35 mouse cellular contexts compared by ENCODE assay signal in genomic region chr1:102735392-102735791, GRCm38 (mm10).
"Had no signal": no experiment of that assay in that cellular context is flagged by ENCODE, and none has a peak within 500 bp of the region (broad histone marks: within the 10 kb centered on the region; RNA-seq: fewer than 3 reads in every experiment).

No protein-coding gene starts in this region.

- ATAC-seq: hindbrain, embryonic 16.5 days; hindbrain, postnatal 0 days; inflammation-experienced regulatory T-cells, adult 6 months; intestine, embryonic 15.5 days; intestine, embryonic 16.5 days; intestine, postnatal 0 days had no signal

- DNase-seq: heart, postnatal 10 days; heart, postnatal 14 days; heart, postnatal 36 days; heart, postnatal 4 days; kidney, adult 11 months; kidney, adult 18-20 months; kidney, adult 2 months; kidney, adult 8-10 months; kidney, adult 9 months; kidney, postnatal 10 days; kidney, postnatal 14 days; kidney, postnatal 25 days; kidney, postnatal 36 days; kidney, postnatal 4 days; layer of hippocampus, adult 9-11 months; layer of hippocampus, postnatal 36 days had no signal

- H3K4me1 ChIP-seq: heart, embryonic 10.5 days; heart, embryonic 12.5 days; heart, embryonic 13.5 days; heart, embryonic 15.5 days; hindbrain, embryonic 10.5 days; hindbrain, embryonic 12.5 days; hindbrain, embryonic 13.5 days; hindbrain, embryonic 15.5 days; intestine, embryonic 15.5 days; kidney, embryonic 15.5 days had no signal

- H3K36me3 ChIP-seq: heart, embryonic 10.5 days; heart, embryonic 12.5 days; heart, embryonic 13.5 days; heart, embryonic 15.5 days; hindbrain, embryonic 10.5 days; hindbrain, embryonic 12.5 days; hindbrain, embryonic 13.5 days; hindbrain, embryonic 15.5 days; intestine, embryonic 15.5 days; kidney, embryonic 15.5 days had no signal

- H3K9me3 ChIP-seq: heart, embryonic 10.5 days; heart, embryonic 12.5 days; heart, embryonic 13.5 days; heart, embryonic 15.5 days; hindbrain, embryonic 10.5 days; hindbrain, embryonic 12.5 days; hindbrain, embryonic 13.5 days; hindbrain, embryonic 15.5 days; intestine, embryonic 15.5 days; kidney, embryonic 15.5 days had no signal

- H3K27me3 ChIP-seq: heart, embryonic 12.5 days; heart, embryonic 13.5 days; heart, embryonic 15.5 days; hindbrain, embryonic 12.5 days; hindbrain, embryonic 13.5 days; hindbrain, embryonic 15.5 days; intestine, embryonic 15.5 days; kidney, embryonic 15.5 days had no signal

- H3K4me3 ChIP-seq: heart, embryonic 10.5 days; heart, embryonic 12.5 days; heart, embryonic 13.5 days; heart, embryonic 15.5 days; hindbrain, embryonic 10.5 days; hindbrain, embryonic 12.5 days; hindbrain, embryonic 13.5 days; hindbrain, embryonic 15.5 days; intestine, embryonic 15.5 days; kidney, embryonic 15.5 days; layer of hippocampus, adult 2 months had no signal

- H3K9ac ChIP-seq: heart, embryonic 12.5 days; heart, embryonic 13.5 days; heart, embryonic 15.5 days; hindbrain, embryonic 12.5 days; hindbrain, embryonic 13.5 days; hindbrain, embryonic 14.5 days; hindbrain, embryonic 15.5 days; intestine, embryonic 15.5 days; kidney, embryonic 15.5 days had no signal

- H3K4me2 ChIP-seq: heart, embryonic 11.5 days; heart, embryonic 12.5 days; heart, embryonic 13.5 days; heart, embryonic 15.5 days; hindbrain, embryonic 12.5 days; hindbrain, embryonic 13.5 days; hindbrain, embryonic 14.5 days; hindbrain, embryonic 15.5 days; intestine, embryonic 15.5 days; kidney, embryonic 15.5 days had no signal

- H3K27ac ChIP-seq: heart, embryonic 10.5 days; heart, embryonic 13.5 days; heart, embryonic 15.5 days; hindbrain, embryonic 10.5 days; hindbrain, embryonic 12.5 days; hindbrain, embryonic 13.5 days; hindbrain, embryonic 14.5 days; hindbrain, embryonic 15.5 days; hindbrain, postnatal 0 days; intestine, embryonic 15.5 days; kidney, embryonic 15.5 days; kidney, postnatal 0 days; layer of hippocampus, adult 2 months had no signal
